Mouse (Mus musculus): ENCODE data around the gene Arntl.

GRCm38 (mm10) chr7:113270551-113270950 lies 63.3 kb downstream of the Arntl start:
- TF ChIP-seq POLR2A (IDR thresholded peaks at IDR 0.05; ENCODE audit: borderline replicate concordance, control insufficient read depth, low read depth, low read length) (no peak), CTCF (IDR thresholded peaks at IDR 0.05; ENCODE audit: control insufficient read depth, insufficient read depth, low read length) (no peak)

Data from bone marrow, adult 2 months (tissue).